Mouse (Mus musculus) hindbrain, postnatal 0 days (tissue): ENCODE measurements around the gene Prkcg. TPM values are rescaled to one million over a fixed set of nuclear protein-coding genes. Genes with fewer than 3 reads are reported as not detected.
"Not testable (repeated sequence)": the region's sequence is repeated elsewhere in the genome, so short reads cannot be mapped to it uniquely, and the experiment has no call there.

Experiments used
- ATAC-seq: fragments of 200-750 bp; cut with Nextera tagmentation; 2 replicates; pipeline ENCODE4 v1.8.0; 2017; ENCODE audit warnings: mild to moderate bottlenecking, moderate TSS enrichment, moderate library complexity
- DNase-seq: peaks from one replicate; pipeline ENCODE4 v3.0.0-alpha.2; 2015; ENCODE audit warnings: low spot score
- H3K27ac ChIP-seq: fragments of 300-500 bp; sonication (generic); 2 replicates; pipeline ENCODE4 v1.5.1; 2014; ENCODE audit warnings: mild to moderate bottlenecking
- H3K27me3 ChIP-seq: fragments of 300-500 bp; sonication (generic); 2 replicates; pipeline ENCODE4 v1.6.1; 2014; ENCODE audit warnings: low read length, mixed read lengths; ENCODE audit not compliant: insufficient read depth
- H3K36me3 ChIP-seq: fragments of 300-500 bp; sonication (generic); 2 replicates; pipeline ENCODE4 v1.6.1; 2014; ENCODE audit warnings: low read length, mixed read lengths; ENCODE audit not compliant: insufficient read depth
- H3K4me1 ChIP-seq: fragments of 300-500 bp; sonication (generic); 2 replicates; pipeline ENCODE4 v1.6.1; 2014; ENCODE audit warnings: antibody characterized with exemption, low read length, mixed read lengths; ENCODE audit not compliant: insufficient read depth
- H3K4me2 ChIP-seq: fragments of 300-500 bp; sonication (generic); 2 replicates; pipeline ENCODE4 v1.6.1; 2014; ENCODE audit warnings: low read depth, mild to moderate bottlenecking, low read length, moderate library complexity, mixed read lengths
- H3K4me3 ChIP-seq: fragments of 300-500 bp; sonication (generic); 2 replicates; pipeline ENCODE4 v1.5.1; 2014; ENCODE audit warnings: low read length
- H3K9ac ChIP-seq: fragments of 300-500 bp; sonication (generic); replicated peaks from 2 replicates; pipeline ENCODE4 v1.6.1; 2014; ENCODE audit warnings: mild to moderate bottlenecking, low read length, moderate library complexity, mixed read lengths
- H3K9me3 ChIP-seq: fragments of 300-500 bp; sonication (generic); 2 replicates; pipeline ENCODE4 v1.6.1; 2016; ENCODE audit warnings: low read length, mixed read lengths
- CTCF ChIP-seq: IDR thresholded peaks from 2 replicates; pipeline ENCODE4 v1.5.1; 2016; ENCODE audit warnings: antibody characterized with exemption, control low read depth, low read depth
- WGBS: fragments of 180-500 bp; shearing (Covaris S2); extraction: QIAGEN DNeasy Blood & Tissue Kit; methylation state at CpG from one replicate; pipeline ENCODE4 v1.1.7; 2014; 5-methylcytosine and 5-hydroxymethylcytosine counted together
- polyA plus RNA-seq: library from polyadenylated mRNA; unstranded; fragments of >200 nt; fragmentation: Nextera tagmentation; extraction: Ambion mirVana; gene quantifications from 2 replicates; pipeline ENCODE4 v1.2.1, GENCODE M21; 2015
- total RNA-seq: library from RNA; depleted of rRNA; stranded (reverse); fragments of >200 nt; gene quantifications from 2 replicates; pipeline ENCODE4 v1.2.3, GENCODE M21; 2014

Gene Prkcg
- total and polyA plus RNA-seq, 2 experiments from 2014 or later: 4.2 to 8.0 TPM

DNA sequence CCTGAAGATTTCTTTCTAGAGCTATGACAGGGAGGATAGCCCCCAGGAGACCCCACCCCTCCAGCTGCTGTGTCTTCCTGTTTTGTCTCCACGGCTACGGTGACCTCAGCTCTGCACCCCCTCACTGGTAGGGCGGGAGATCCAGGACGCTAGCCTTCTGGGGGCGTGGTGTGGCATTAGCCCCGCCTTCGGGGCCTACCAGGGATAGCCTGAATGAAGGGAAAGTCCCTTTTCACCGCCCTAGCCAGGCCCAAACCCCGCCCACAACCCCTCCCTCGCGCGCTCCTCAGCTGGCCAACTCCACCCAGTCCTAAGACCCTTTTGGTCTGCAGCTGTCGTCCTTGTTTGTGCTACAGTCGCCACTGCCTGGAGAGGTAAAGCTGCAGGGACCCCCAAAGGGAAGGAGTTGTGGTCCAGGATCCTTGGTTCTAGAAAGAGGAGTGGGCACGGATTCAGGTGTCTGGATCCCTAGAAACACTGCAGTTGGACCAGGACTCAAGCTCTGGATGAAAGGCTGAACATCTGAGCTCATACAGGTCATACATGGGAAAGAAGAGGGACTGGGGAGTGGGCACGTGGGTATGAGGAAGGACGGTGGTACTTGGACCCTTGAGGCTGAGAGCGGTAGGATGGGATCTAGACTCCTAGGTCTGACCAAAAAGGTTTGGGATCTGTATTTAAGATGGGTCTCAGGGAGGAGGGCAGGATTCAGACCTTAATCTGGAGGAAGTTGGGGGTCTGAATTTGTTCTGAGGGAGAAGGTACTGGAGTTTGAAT, 1.5 kb downstream of the Prkcg start:
- 4% methylated on average over 18 of the region's 18 CpGs for WGBS
- peak; percentile 95 for ATAC-seq

DNA sequence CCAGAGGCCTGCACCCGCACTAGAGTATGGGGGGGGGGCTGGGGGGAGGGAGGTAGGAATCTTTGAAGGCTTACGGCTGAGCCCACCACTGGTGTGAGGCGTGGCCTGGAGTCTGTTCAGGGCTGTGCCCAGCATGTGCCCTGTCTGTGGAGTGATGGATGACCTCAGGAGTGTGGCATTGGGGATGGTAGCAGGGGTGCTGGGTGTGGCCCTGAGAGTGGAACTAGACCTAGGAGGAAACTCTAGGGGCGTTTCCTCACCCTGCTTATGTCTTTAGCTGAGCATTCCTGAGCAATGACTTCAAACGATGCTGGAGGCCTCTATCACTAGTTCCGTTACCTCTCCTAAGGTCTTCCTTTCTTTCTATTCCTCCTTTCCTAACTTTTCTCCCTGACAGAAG, 2.2 kb downstream of the Prkcg start:
- H3K9ac ChIP-seq: no peak overlapping the region; the same call in 1 of the 2 replicates
- DNase-seq (no peak), ATAC-seq (peak; percentile 2; the same call in 1 of the 2 replicates)
- H3K27ac ChIP-seq: peak overlapping the region; percentile 82; the same call in 1 of the 2 replicates
- H3K9me3 ChIP-seq: no peaks in the 10 kb centered on the region
- peak overlapping the region; percentile 71 for H3K4me2 ChIP-seq
- WGBS: 51% methylated on average over 5 of the region's 6 CpGs
- H3K4me1 ChIP-seq: 0 out of 2 replicates have a peak, but pooled peaks cover 6% of the 10 kb centered on the region
- peak overlapping the region; percentile 61 for H3K4me3 ChIP-seq
- no peaks in the 10 kb centered on the region for H3K27me3 ChIP-seq
- TF ChIP-seq CTCF: no peak
- H3K36me3 ChIP-seq: peaks cover 8% of the 10 kb centered on the region; the same call in 1 of the 2 replicates

More for the DNA sequence above, 1.5 kb downstream of the Prkcg start:
- H3K9ac ChIP-seq: peak overlapping the region; percentile 87
- no peak for TF ChIP-seq CTCF
- peak; percentile 96 for DNase-seq
- no peaks in the 10 kb centered on the region for H3K27me3 ChIP-seq
- H3K4me1 ChIP-seq: 0 out of 2 replicates have a peak, but pooled peaks cover 6% of the 10 kb centered on the region
- H3K4me3 ChIP-seq: peak overlapping the region; percentile 61
- H3K4me2 ChIP-seq: peak overlapping the region; percentile 71
- peak overlapping the region; percentile 82 for H3K27ac ChIP-seq
- peaks cover 7% of the 10 kb centered on the region; the same call in 1 of the 2 replicates for H3K36me3 ChIP-seq
- no peaks in the 10 kb centered on the region for H3K9me3 ChIP-seq

DNA sequence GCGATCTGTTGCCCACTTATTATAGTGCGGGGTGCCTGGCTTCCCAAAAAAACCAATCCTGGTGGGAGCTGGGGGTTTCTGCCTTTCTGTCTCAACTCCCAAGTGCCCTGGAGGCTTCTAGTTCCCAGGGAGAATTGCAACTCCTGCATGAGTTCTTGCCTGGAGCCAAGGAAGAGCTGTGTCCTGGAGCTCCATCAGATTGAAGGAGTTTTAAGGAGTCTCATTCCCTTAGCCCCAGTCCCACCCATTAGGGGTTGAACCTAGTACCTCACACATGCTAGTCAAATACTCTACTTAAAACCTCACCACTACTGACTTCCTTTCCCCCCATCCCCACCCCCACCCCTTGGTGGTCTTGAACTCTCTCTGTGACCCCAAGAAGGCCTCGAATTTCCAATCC, 2.8 kb downstream of the Prkcg start:
- no peak for TF ChIP-seq CTCF
- 0 out of 2 replicates have a peak overlapping the region, but pooled peaks have one; percentile 46 for H3K4me2 ChIP-seq
- no peak overlapping the region for H3K9ac ChIP-seq
- peaks cover 13% of the 10 kb centered on the region; the same call in 1 of the 2 replicates for H3K36me3 ChIP-seq
- H3K9me3 ChIP-seq: no peaks in the 10 kb centered on the region
- DNase-seq (no peak), ATAC-seq (no peak)
- WGBS: 82% methylated on average over 3 of the region's 3 CpGs
- H3K27ac ChIP-seq: no peak overlapping the region
- 0 out of 2 replicates have a peak, but pooled peaks cover 6% of the 10 kb centered on the region for H3K4me1 ChIP-seq
- no peaks in the 10 kb centered on the region for H3K27me3 ChIP-seq
- H3K4me3 ChIP-seq: no peak overlapping the region

DNA sequence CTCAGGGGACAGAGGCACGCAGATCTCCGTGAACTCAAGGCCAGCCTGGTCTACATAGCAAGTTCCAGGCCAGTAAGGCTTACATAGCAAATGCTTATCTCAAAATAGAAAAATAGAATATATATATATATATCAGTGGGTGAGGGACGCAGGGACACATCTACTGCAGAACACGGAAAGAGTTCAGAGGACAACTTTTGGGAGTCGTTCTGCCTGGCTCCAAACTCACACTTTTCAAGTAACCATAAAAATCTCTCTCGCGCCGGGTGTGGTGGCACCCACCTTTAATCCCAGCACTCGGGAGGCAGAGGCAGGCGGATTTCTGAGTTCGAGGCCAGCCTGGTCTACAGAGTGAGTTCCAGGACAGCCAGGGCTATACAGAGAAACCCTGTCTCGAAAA, 3.3 kb downstream of the Prkcg start:
- H3K4me1 ChIP-seq, H3K27ac ChIP-seq, DNase-seq, ATAC-seq, H3K4me3 ChIP-seq, H3K27me3 ChIP-seq, H3K9ac ChIP-seq, H3K9me3 ChIP-seq: not testable (repeated sequence)
- peak overlapping the region; percentile 46; the same call in 1 of the 2 replicates for H3K4me2 ChIP-seq
- peaks cover 18% of the 10 kb centered on the region; the same call in 1 of the 2 replicates for H3K36me3 ChIP-seq
- WGBS: 82% methylated on average over 12 of the region's 12 CpGs

DNA sequence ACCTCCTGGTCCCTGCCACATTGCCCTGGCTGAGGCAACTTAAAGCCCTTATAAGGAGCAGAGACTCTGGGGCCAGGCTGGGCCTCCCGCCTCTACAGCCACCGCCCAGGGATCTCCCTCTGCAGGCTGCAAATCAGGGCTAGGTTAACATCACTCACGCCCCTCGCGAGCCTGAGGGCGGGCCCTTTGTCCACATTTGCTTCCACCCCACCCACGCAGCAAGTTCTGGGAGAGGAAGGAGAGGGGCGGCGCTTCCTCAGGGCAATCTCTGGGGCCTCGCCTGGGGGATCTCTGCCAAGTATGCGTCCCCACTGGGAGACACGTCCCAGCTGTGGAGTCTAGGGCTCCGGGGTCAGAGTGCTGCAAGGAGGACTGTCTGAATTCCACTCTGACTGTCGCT, 3.8 kb downstream of the Prkcg start:
- Histone ChIP-seq H3K27me3 (no peaks in the 10 kb centered on the region), H3K4me1 (0 out of 2 replicates have a peak, but pooled peaks cover 6% of the 10 kb centered on the region), H3K36me3 (peaks cover 23% of the 10 kb centered on the region; the same call in 1 of the 2 replicates), H3K4me3 (peak overlapping the region; percentile 20), H3K9ac (no peak overlapping the region; the same call in 1 of the 2 replicates), H3K4me2 (peak overlapping the region; percentile 46), H3K9me3 (no peaks in the 10 kb centered on the region), H3K27ac (no peak overlapping the region)
- ATAC-seq (no peak), DNase-seq (peak; percentile 52)
- TF ChIP-seq CTCF: no peak
- 4% methylated on average over 14 of the region's 14 CpGs for WGBS

DNA sequence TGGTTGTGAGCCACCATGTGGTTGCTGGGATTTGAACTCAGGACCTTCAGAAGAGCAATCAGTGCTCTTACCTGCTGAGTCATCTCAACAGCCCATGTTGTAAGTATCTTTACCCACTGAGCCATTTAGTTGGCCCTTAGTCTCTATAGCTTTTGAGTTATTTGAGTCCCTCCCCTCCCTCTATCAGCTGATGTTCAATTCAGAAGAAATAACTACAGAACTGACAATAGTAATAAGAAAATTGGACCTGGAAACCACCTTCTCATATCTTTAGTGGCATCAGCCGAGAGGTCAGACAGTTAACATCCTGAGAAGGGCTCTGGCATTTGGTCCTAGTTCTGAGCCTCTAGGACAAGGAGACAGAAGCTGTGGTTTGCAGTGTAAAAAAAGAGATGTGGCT, 5.8 kb downstream of the Prkcg start:
- TF ChIP-seq CTCF: no peak
- Histone ChIP-seq H3K4me3 (no peak overlapping the region), H3K27me3 (no peaks in the 10 kb centered on the region), H3K4me1 (0 out of 2 replicates have a peak, but pooled peaks cover 6% of the 10 kb centered on the region), H3K9ac (no peak overlapping the region), H3K9me3 (no peaks in the 10 kb centered on the region), H3K36me3 (peaks cover 29% of the 10 kb centered on the region; the same call in 1 of the 2 replicates), H3K4me2 (no peak overlapping the region), H3K27ac (no peak overlapping the region)
- 90% methylated on average over 1 of the region's 1 CpGs for WGBS
- no peak for ATAC-seq
- no peak for DNase-seq
